Mouse (Mus musculus) embryonic fibroblast, embryonic 13.5 days (primary cell): ENCODE data around the gene Ank3. TPM values are rescaled to one million over a fixed set of nuclear protein-coding genes. Genes with fewer than 3 reads are reported as not detected.

ENCODE experiments used
- H3K27ac ChIP-seq: 2 replicates; pipeline ENCODE4 v1.5.1; 2012; ENCODE audit warnings: low read length, control low read depth, inconsistent platforms; ENCODE audit not compliant: insufficient read depth
- H3K4me1 ChIP-seq: 2 replicates; pipeline ENCODE4 v1.6.1; 2011; ENCODE audit warnings: low read length; ENCODE audit not compliant: control insufficient read depth, insufficient read depth
- H3K4me3 ChIP-seq: 2 replicates; pipeline ENCODE4 v1.5.1; 2011; ENCODE audit warnings: mild to moderate bottlenecking, control low read depth, low read length; ENCODE audit not compliant: insufficient read depth
- CTCF ChIP-seq: IDR thresholded peaks from 2 replicates; pipeline ENCODE4 v1.5.1; 2011; ENCODE audit warnings: mild to moderate bottlenecking, control low read depth, low read length, moderate library complexity, borderline replicate concordance; ENCODE audit not compliant: insufficient read depth
- POLR2A ChIP-seq: IDR thresholded peaks from 2 replicates; pipeline ENCODE4 v1.6.1; 2011; ENCODE audit warnings: low read depth, mild to moderate bottlenecking, control low read depth, low read length, moderate library complexity
- polyA plus RNA-seq: library from polyadenylated mRNA; stranded (reverse); fragments of >200 nt; gene quantifications from 2 replicates; pipeline ENCODE4 v1.2.4, GENCODE M21; 2011; ENCODE audit warnings: low read depth; ENCODE audit not compliant: missing spikeins, insufficient read length

The Ank3 gene
- polyA plus RNA-seq, 1 experiment = 21.6 TPM

- Histone ChIP-seq H3K4me1 (no peaks in the 10 kb centered on the region), H3K27ac (no peak overlapping the region), H3K4me3 (no peak overlapping the region)
- no peak for TF ChIP-seq CTCF
- TF ChIP-seq POLR2A = no peak
Observed at GRCm38 (mm10) chr10:69604609-69605008, 206.0 kb downstream of the Ank3 start.

- TF ChIP-seq CTCF = no peak
- no peak for TF ChIP-seq POLR2A
- Histone ChIP-seq H3K4me3 (no peak overlapping the region), H3K27ac (no peak overlapping the region), H3K4me1 (no peaks in the 10 kb centered on the region)
Observed at GRCm38 (mm10) chr10:69605211-69605610, 206.6 kb downstream of the Ank3 start.

DNA sequence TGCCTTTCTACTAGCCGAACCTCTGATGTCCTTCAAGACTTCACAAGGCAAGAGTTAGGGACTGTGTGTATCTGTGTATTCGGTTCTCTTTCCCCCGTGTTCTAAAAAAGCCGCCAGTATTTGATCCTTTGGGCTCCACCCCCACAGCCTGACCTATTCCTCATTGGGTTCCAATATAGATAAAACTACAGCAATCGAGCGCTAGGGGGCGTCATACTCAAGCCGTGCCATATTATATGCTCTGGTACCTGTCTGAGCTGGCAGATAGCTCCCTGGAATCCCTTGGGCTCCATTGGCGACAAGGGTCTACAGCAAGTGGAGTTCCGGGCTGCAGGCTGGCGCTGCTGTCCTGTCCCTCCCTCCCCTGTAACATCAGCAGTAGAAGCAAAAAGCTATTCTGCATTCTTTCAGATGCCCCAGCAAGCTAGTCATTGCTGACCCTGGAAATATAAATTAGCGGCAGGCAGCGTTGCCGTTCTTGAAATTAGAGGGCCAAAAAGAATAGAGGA, 209.1 kb downstream of the Ank3 start:
- Histone ChIP-seq H3K4me1 (no peaks in the 10 kb centered on the region), H3K27ac (no peak overlapping the region), H3K4me3 (no peak overlapping the region)
- TF ChIP-seq CTCF (no peak), POLR2A (no peak)

DNA sequence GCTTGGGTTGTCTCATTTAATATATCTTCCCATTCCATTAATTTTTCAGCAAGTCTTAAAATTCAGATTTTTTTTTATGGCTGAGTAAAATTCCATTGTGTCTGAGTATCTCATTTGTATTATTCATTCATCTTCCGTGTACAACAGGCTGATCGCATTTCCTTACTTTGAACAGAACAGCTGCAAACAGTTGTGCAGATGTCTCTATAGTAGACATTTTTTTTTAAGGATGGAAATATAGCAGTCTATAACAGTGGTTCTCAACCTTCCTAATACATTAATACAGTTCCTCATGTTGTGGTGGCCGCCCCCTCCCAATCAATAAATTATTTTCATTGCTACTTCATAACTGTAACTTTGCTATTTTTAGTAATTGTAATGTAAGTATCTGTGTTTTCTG, 212.7 kb downstream of the Ank3 start:
- TF ChIP-seq CTCF (no peak), POLR2A (no peak)
- no peaks in the 10 kb centered on the region for H3K4me1 ChIP-seq
- peak overlapping the region; percentile 39 for H3K27ac ChIP-seq
- H3K4me3 ChIP-seq = no peak overlapping the region

- Histone ChIP-seq H3K4me3 (no peak overlapping the region), H3K27ac (peak overlapping the region; percentile 39), H3K4me1 (no peaks in the 10 kb centered on the region)
- TF ChIP-seq CTCF = no peak
- no peak for TF ChIP-seq POLR2A
Observed at GRCm38 (mm10) chr10:69611839-69612340, 213.3 kb downstream of the Ank3 start.

DNA sequence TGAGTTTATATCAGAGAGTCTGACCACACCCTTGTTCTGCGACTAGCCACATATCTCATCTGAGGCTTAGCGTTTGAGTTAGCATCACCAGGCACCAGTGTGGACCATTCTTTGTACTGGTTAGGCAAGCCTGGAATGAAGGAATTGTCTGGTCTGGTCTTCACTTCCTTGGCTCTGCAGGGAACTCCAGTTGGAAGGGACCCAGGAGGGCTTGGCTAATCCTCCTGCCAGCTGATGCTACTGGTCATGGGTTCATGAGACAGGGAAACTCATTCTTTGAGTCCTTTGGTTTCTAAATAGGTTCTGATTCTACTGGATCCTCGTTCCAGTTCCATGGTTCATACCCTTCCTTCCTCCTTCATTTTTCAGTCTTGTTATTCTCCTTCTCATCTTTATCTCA, 218.4 kb downstream of the Ank3 start:
- H3K4me1 ChIP-seq = no peaks in the 10 kb centered on the region
- TF ChIP-seq CTCF (no peak), POLR2A (no peak)

DNA sequence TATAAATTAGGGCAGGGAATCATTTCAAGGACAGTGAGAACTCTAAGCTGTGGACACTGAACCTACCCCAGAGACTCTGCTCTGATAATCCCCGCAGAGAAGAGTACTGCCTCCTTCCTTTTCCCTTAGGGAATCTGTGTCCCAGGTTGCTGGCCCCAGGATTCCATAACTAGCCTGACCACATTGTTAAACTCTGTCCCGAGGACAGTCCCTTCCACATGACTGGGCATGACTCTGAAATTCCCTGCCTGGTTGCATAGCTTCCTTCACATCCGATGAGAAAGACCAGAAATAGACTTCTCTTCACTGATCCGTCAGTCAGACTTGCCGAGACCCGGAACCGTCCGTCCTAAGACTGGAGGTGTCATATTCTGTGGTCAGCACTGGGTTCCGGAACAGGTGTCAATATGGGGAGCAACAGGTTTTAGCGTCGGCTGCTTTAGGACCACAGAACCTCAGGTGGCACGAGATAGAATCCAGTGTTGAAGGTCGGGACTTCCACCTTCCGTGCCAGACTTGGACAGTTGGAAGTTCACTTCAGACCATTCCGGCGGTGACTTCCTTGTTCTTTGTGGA, 219.1 kb downstream of the Ank3 start:
- no peak overlapping the region for H3K4me3 ChIP-seq
- TF ChIP-seq POLR2A (no peak), CTCF (no peak)
- no peaks in the 10 kb centered on the region for H3K4me1 ChIP-seq
- no peak overlapping the region for H3K27ac ChIP-seq

More for the DNA sequence above, 218.4 kb downstream of the Ank3 start:
- Histone ChIP-seq H3K27ac (no peak overlapping the region), H3K4me3 (no peak overlapping the region)

- no peak overlapping the region for H3K4me3 ChIP-seq
- no peaks in the 10 kb centered on the region for H3K4me1 ChIP-seq
- no peak overlapping the region for H3K27ac ChIP-seq
- TF ChIP-seq POLR2A (no peak), CTCF (no peak)
Observed at GRCm38 (mm10) chr10:69620692-69621382, 222.3 kb downstream of the Ank3 start.

DNA sequence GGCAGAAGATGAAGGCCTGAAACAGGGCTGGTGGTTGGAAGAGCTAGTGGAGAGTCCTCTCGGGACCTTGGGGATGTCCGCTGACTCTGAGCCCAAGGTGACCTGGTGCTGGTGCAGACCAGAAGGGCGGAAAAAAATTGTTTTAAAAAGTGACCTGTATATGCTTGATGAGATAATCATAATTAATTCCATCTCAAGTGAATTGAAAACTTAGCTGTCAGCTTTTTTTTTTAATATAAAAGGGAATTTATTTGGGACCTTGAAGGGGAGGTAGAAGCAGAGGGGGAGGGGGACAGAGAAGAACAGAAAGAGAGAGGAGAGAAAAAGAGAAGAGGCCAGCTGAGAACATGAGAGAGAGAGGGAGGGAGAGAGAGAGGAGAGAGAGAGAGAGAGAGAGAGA, 229.2 kb downstream of the Ank3 start:
- H3K4me3 ChIP-seq = no peak overlapping the region
- no peak for TF ChIP-seq CTCF
- TF ChIP-seq POLR2A = no peak
- H3K27ac ChIP-seq = no peak overlapping the region
- H3K4me1 ChIP-seq = no peaks in the 10 kb centered on the region

DNA sequence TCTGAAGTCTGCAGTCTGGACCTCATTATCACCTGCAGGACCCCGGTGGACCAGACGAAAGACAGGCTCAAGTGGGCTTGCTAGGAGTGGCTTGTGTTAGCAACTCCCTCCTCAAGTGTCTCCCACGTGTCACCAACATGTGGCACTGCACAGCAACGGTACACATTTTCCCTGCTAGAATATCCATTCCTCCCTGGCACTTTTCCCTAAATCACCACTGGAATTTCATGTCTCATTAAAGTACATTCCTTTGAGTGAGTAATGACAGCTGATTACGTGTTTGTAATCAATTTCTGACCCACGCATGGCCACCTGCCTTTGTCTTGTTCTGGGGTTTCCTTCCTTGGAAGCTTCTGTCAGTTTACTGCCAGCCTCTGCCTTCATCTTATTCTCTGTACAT, 230.2 kb downstream of the Ank3 start:
- H3K27ac ChIP-seq = no peak overlapping the region

More for the DNA sequence above, 230.2 kb downstream of the Ank3 start:
- H3K4me3 ChIP-seq = no peak overlapping the region
- TF ChIP-seq POLR2A (no peak), CTCF (no peak)
- H3K4me1 ChIP-seq = no peaks in the 10 kb centered on the region
